Mouse (Mus musculus) thymus, adult 2 months (tissue): Measurements from ENCODE around the gene Mien1.

Source experiments
- CTCF ChIP-seq: fragments of 200-500 bp; IDR thresholded peaks from 2 replicates; pipeline ENCODE4 v1.5.1; 2012; ENCODE audit warnings: mild to moderate bottlenecking, control low read depth, low read length, moderate library complexity, borderline replicate concordance; ENCODE audit not compliant: control insufficient read depth, poor library complexity, insufficient read depth; ENCODE audit errors: extremely low read depth
- POLR2A ChIP-seq: fragments of 200-500 bp; IDR thresholded peaks from 2 replicates; pipeline ENCODE4 v1.6.1; 2012; ENCODE audit warnings: mild to moderate bottlenecking, low read length, control low read depth, moderate library complexity; ENCODE audit not compliant: control insufficient read depth, poor library complexity, insufficient read depth; ENCODE audit errors: extremely low read depth

DNA sequence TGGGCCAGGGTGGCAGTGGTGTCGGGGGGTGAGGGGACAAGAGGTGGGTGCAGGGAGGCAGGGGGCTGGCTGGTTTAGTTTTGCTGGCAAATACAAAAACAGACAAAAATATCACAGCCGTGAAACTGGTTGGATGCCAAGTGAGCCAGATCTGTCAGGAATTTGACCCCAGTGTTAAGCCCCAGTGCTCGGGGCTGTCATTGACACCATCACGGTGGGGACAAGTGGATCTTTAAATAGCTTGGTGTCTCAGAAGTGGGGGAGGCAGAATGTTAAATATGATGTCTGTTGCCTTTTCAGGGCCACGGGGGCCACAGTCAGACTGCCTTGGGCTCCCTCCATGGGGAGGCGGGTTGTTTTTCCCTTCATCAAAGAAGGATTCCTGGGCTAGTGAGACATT lies 44.5 kb downstream of the Mien1 start:
- TF ChIP-seq POLR2A (no peak), CTCF (no peak)
